Mouse (Mus musculus): ENCODE results near the gene Bod1l.

GRCm38 (mm10) chr5:41820530-41820929, 23.6 kb downstream of the Bod1l start:
- TF ChIP-seq EP300 (IDR thresholded peaks at IDR 0.05; ENCODE audit: low read depth) (no peak), CTCF (IDR thresholded peaks at IDR 0.05; ENCODE audit: low read depth) (no peak)
